Mouse (Mus musculus) MEL (cell line): ENCODE measurements around the gene Tgfbr3l. TPM values are rescaled to one million over a fixed set of nuclear protein-coding genes. Genes with fewer than 3 reads are reported as not detected.

Source experiments
- DNase-seq: peaks from one replicate; pipeline ENCODE4 v3.0.0; 2011; ENCODE audit warnings: low read depth, low spot score
- H3K27ac ChIP-seq: 2 replicates; pipeline ENCODE4 v1.5.1; 2012; ENCODE audit warnings: low read depth, mild to moderate bottlenecking, control low read depth, low read length, moderate library complexity; ENCODE audit not compliant: control insufficient read depth
- H3K27me3 ChIP-seq, 2 experiments: fragments of 150-350 bp in 1 of 2; sonication (generic) in 1 of 2; 2 replicates each; pipeline ENCODE4 v1.6.1; 2012; ENCODE audit warnings: low read length in 2 of 2, mild to moderate bottlenecking in 2 of 2, improper control_type of control experiment in 1 of 2, moderate library complexity in 1 of 2; ENCODE audit not compliant: insufficient read depth in 2 of 2, control insufficient read depth in 1 of 2
- H3K36me3 ChIP-seq, 2 experiments: 2 replicates each; pipeline ENCODE4 v1.6.1; 2012 to 2014; ENCODE audit warnings: low read length in 2 of 2, improper control_type of control experiment in 1 of 2, inconsistent platforms in 1 of 2, mild to moderate bottlenecking in 1 of 2; ENCODE audit not compliant: insufficient read depth in 2 of 2, control insufficient read depth in 1 of 2
- H3K4me1 ChIP-seq, 2 experiments: fragments of 150-350 bp in 1 of 2; sonication (generic) in 1 of 2; 2 replicates each; pipeline ENCODE4 v1.6.1; 2012; ENCODE audit warnings: low read length in 2 of 2, improper control_type of control experiment in 1 of 2, mild to moderate bottlenecking in 1 of 2; ENCODE audit not compliant: insufficient read depth in 2 of 2, control insufficient read depth in 1 of 2
- H3K4me3 ChIP-seq, 2 experiments: fragments of 150-350 bp in 1 of 2; sonication (generic) in 1 of 2; 2 replicates each; pipeline ENCODE4 v1.5.1; 2012; ENCODE audit warnings: low read depth in 2 of 2, low read length in 2 of 2, mild to moderate bottlenecking in 2 of 2, moderate library complexity in 2 of 2, control low read depth in 1 of 2, improper control_type of control experiment in 1 of 2; ENCODE audit not compliant: control insufficient read depth in 1 of 2, insufficient read depth in 1 of 2
- H3K79me2 ChIP-seq: 2 replicates; pipeline ENCODE4 v1.6.1; 2012; ENCODE audit warnings: mild to moderate bottlenecking, low read length, moderate library complexity; ENCODE audit not compliant: control insufficient read depth, poor library complexity, insufficient read depth
- H3K9ac ChIP-seq: 2 replicates; pipeline ENCODE4 v1.6.1; 2012; ENCODE audit warnings: low read depth, mild to moderate bottlenecking, control low read depth, low read length, moderate library complexity; ENCODE audit not compliant: control insufficient read depth, poor library complexity, severe bottlenecking
- H3K9me3 ChIP-seq: fragments of 150-350 bp; sonication (generic); replicated peaks from 2 replicates; pipeline ENCODE4 v1.6.1; 2012; ENCODE audit warnings: mild to moderate bottlenecking, low read length, improper control_type of control experiment, moderate library complexity; ENCODE audit not compliant: insufficient read depth
- BHLHE40 ChIP-seq: IDR thresholded peaks from 2 replicates; pipeline ENCODE4 v1.6.1; 2012; ENCODE audit warnings: low read depth, mild to moderate bottlenecking, inconsistent platforms, low read length, improper control_type of control experiment, borderline replicate concordance
- CHD1 ChIP-seq: IDR thresholded peaks from 2 replicates; pipeline ENCODE4 v1.6.1; 2012; ENCODE audit warnings: low read depth, mild to moderate bottlenecking, inconsistent platforms, low read length, improper control_type of control experiment
- E2F4 ChIP-seq: IDR thresholded peaks from 2 replicates; pipeline ENCODE4 v1.6.1; 2011; ENCODE audit warnings: low read depth, low read length, improper control_type of control experiment, borderline replicate concordance
- EP300 ChIP-seq, 2 experiments: IDR thresholded peaks; 2 replicates each; pipeline ENCODE4 v1.6.1; 2011; ENCODE audit warnings: improper control_type of control experiment in 2 of 2, low read length in 2 of 2, low read depth in 1 of 2, mild to moderate bottlenecking in 1 of 2
- GATA1 ChIP-seq: IDR thresholded peaks from 2 replicates; pipeline ENCODE4 v1.6.1; 2011; ENCODE audit warnings: low read depth, low read length, improper control_type of control experiment
- HCFC1 ChIP-seq: IDR thresholded peaks from 2 replicates; pipeline ENCODE4 v1.6.1; 2012; ENCODE audit warnings: low read depth, mild to moderate bottlenecking, inconsistent platforms, low read length, improper control_type of control experiment, moderate library complexity
- JUND ChIP-seq: IDR thresholded peaks from 2 replicates; pipeline ENCODE4 v1.6.1; 2011; ENCODE audit warnings: low read depth, mild to moderate bottlenecking, improper control_type of control experiment, low read length
- KAT2A ChIP-seq: conservative IDR thresholded peaks from 2 replicates; pipeline ENCODE4 v1.6.1; 2012; ENCODE audit warnings: low read depth, low read length, improper control_type of control experiment, inconsistent platforms
- MAX ChIP-seq: IDR thresholded peaks from 2 replicates; pipeline ENCODE4 v1.6.1; 2011; ENCODE audit warnings: low read length, improper control_type of control experiment
- MYB ChIP-seq: IDR thresholded peaks from 2 replicates; pipeline ENCODE4 v1.6.1; 2011; ENCODE audit warnings: mild to moderate bottlenecking, low read depth, low read length, improper control_type of control experiment
- NRF1 ChIP-seq: IDR thresholded peaks from 2 replicates; pipeline ENCODE4 v1.6.1; 2014; ENCODE audit warnings: low read depth, mild to moderate bottlenecking, inconsistent platforms, low read length, improper control_type of control experiment, moderate library complexity; ENCODE audit not compliant: poor library complexity, insufficient read depth, severe bottlenecking
- POLR2A ChIP-seq, 2 experiments: IDR thresholded peaks; 2 replicates each; pipeline ENCODE4 v1.6.1; 2011 to 2012; ENCODE audit warnings: low read length in 2 of 2, mild to moderate bottlenecking in 2 of 2, control low read depth in 1 of 2, improper control_type of control experiment in 1 of 2, low read depth in 1 of 2, moderate library complexity in 1 of 2; ENCODE audit not compliant: control insufficient read depth in 1 of 2, insufficient read depth in 1 of 2, poor library complexity in 1 of 2
- RAD21 ChIP-seq: IDR thresholded peaks from 2 replicates; pipeline ENCODE4 v1.6.1; 2011; ENCODE audit warnings: mild to moderate bottlenecking, low read depth, low read length, improper control_type of control experiment
- SIN3A ChIP-seq: IDR thresholded peaks from 2 replicates; pipeline ENCODE4 v1.6.1; 2012; ENCODE audit warnings: low read length, improper control_type of control experiment, inconsistent platforms
- TAL1 ChIP-seq: IDR thresholded peaks from 2 replicates; pipeline ENCODE4 v1.6.1; 2012; ENCODE audit warnings: mild to moderate bottlenecking, inconsistent platforms, low read length, moderate library complexity, mixed read lengths
- TBP ChIP-seq: IDR thresholded peaks from 2 replicates; pipeline ENCODE4 v1.8.0; 2011; ENCODE audit warnings: low read depth, low read length, improper control_type of control experiment
- TCF12 ChIP-seq: IDR thresholded peaks from 2 replicates; pipeline ENCODE4 v1.6.1; 2014; ENCODE audit warnings: low read depth, mild to moderate bottlenecking, inconsistent platforms, low read length, improper control_type of control experiment, moderate library complexity
- USF1 ChIP-seq: IDR thresholded peaks from 2 replicates; pipeline ENCODE4 v1.6.1; 2014; ENCODE audit warnings: low read depth, mild to moderate bottlenecking, inconsistent platforms, low read length, improper control_type of control experiment, moderate library complexity
- USF2 ChIP-seq, 2 experiments: IDR thresholded peaks; 2 replicates each; pipeline ENCODE4 v1.6.1; 2011 to 2012; ENCODE audit warnings: improper control_type of control experiment in 2 of 2, low read length in 2 of 2, borderline replicate concordance in 1 of 2, inconsistent platforms in 1 of 2, low read depth in 1 of 2, mild to moderate bottlenecking in 1 of 2; ENCODE audit not compliant: insufficient read depth in 1 of 2
- ZMIZ1 ChIP-seq: IDR thresholded peaks from 2 replicates; pipeline ENCODE4 v1.6.1; 2012; ENCODE audit warnings: low read depth, mild to moderate bottlenecking, inconsistent platforms, low read length, improper control_type of control experiment, moderate library complexity
- ZNF384 ChIP-seq: IDR thresholded peaks from 2 replicates; pipeline ENCODE4 v1.6.1; 2012; ENCODE audit warnings: low read depth, mild to moderate bottlenecking, inconsistent platforms, low read length, improper control_type of control experiment
- polyA plus RNA-seq, 2 experiments: library from polyadenylated mRNA; stranded (reverse) in 1 of 2; unstranded in 1 of 2; fragments of >175 nt in 1 of 2; fragments of >200 nt in 1 of 2; gene quantifications; 2 replicates each; pipeline versions ENCODE4 v1.2.1 to v1.2.4; 2012; ENCODE audit warnings: low replicate concordance in 2 of 2, low read depth in 1 of 2; ENCODE audit not compliant: insufficient read length in 2 of 2, insufficient read depth in 1 of 2, missing spikeins in 1 of 2
- total RNA-seq: library from RNA; depleted of rRNA; stranded (reverse); fragments of 300-350 nt; gene quantifications from 2 replicates; pipeline ENCODE4 v1.2.3, GENCODE M21; 2012

Gene Tgfbr3l
- total and polyA plus RNA-seq, 3 experiments, result 2.2 to 14.2 TPM; not detected in 1

GRCm38 (mm10) chr8:4237814-4238433 lies 10.1 kb upstream of the Tgfbr3l start:
- H3K79me2 ChIP-seq, result peaks cover 32% of the 10 kb centered on the region
- H3K4me1 ChIP-seq, result peaks cover 0 to 18% of the 10 kb centered on the region in 2 experiments; a peak in 2 of 4 replicates
- peak overlapping the region; percentile 85 for H3K9ac ChIP-seq
- H3K27ac ChIP-seq, result peak overlapping the region; percentile 93
- peaks cover 2 to 15% of the 10 kb centered on the region in 2 experiments; a peak in 3 of 4 replicates for H3K36me3 ChIP-seq
- no peaks in the 10 kb centered on the region for H3K9me3 ChIP-seq
- no peaks in the 10 kb centered on the region for H3K27me3 ChIP-seq
- peak overlapping the region; percentile 60 to 72 for H3K4me3 ChIP-seq
- peak; percentile 77 for DNase-seq
- no peak for TF ChIP-seq MYB
- no peak for TF ChIP-seq JUND
- TF ChIP-seq POLR2A (IDR thresholded peaks at IDR 0.05; ENCODE audit: control insufficient read depth in 1 of 2, insufficient read depth in 1 of 2, low read depth in 1 of 2, low read length in 2 of 2, poor library complexity in 1 of 2), result peak in 1 of 2 experiments; percentile 12; a peak in 1 of 4 replicates
- TF ChIP-seq HCFC1, result no peak
- TF ChIP-seq NRF1, result no peak
- no peak for TF ChIP-seq RAD21
- no peak for TF ChIP-seq BHLHE40
- TF ChIP-seq TAL1, result no peak
- 0 out of 4 replicates have a peak, but pooled peaks of 1 of the 2 experiments have one; percentile 2 for TF ChIP-seq EP300 (IDR thresholded peaks at IDR 0.05; ENCODE audit: low read depth in 1 of 2, low read length in 2 of 2)
- TF ChIP-seq TBP, result peak; percentile 90
- TF ChIP-seq GATA1, result no peak
- TF ChIP-seq MAX, result no peak
- peak; percentile 11; the same call in 1 of the 2 replicates for TF ChIP-seq ZMIZ1
- no peak for TF ChIP-seq USF2 (IDR thresholded peaks at IDR 0.05; ENCODE audit: borderline replicate concordance in 1 of 2, insufficient read depth in 1 of 2, low read depth in 1 of 2, low read length in 2 of 2)
- TF ChIP-seq E2F4, result no peak
- 0 out of 2 replicates have a peak, but pooled peaks have one; percentile 6 for TF ChIP-seq TCF12
- peak; percentile 42 for TF ChIP-seq SIN3A
- 0 out of 2 replicates have a peak, but pooled peaks have one; percentile 23 for TF ChIP-seq CHD1
- TF ChIP-seq ZNF384, result no peak
- no peak for TF ChIP-seq USF1
- TF ChIP-seq KAT2A, result no peak
